ENCODE assay signal across 8 mouse cellular contexts in the genomic region with DNA sequence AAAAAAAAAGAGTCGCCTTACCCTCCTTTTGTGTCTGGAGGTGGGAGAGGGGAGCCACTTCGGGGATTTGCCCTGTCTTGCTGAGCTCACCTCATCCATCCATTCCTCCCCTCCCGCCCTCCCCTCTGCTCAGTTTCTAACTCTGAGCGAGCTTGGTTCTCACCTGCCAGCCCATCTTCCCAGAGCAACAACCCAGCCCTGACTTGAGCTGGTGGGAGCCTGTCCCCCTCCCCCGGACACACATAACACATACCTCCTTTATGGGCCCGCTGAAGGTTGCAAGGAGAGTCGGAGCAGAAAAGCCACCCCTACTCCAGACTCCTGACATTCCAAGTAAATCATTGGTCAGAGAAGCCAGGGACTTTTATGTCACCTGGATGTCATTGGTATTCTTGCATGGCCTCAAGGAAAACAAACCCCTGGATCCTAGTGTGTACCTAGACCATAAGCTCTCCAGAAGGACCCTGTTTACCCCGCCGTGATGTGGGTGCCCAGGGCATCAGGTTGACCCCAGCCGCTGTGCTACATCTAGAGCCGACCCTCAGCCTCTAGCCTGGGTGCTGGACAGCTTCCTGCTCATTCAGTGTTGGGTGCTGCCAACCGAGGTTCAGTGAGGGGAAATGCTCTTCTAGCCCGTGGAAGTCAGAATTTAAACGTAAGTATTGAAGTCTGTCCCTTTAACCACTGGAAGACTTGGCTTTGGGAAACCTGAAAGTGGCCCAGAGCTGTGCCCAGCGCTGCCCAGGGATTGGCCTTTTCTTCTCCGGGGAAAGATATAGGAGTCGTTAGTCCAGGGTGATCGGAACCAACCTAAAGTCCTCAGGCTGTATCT. TPM values are rescaled to one million over a fixed set of nuclear protein-coding genes. Genes with fewer than 3 reads are reported as not detected.
DNase-seq lines count a peak whose midpoint lies in the region; ATAC-seq lines count a peak whose summit lies in the region.

No protein-coding gene starts in this region.

- peak overlapping the region; percentile 49 for H3K4me2 ChIP-seq in heart, embryonic 16.5 days (ENCODE audit: low read depth, low read length)
- H3K4me2 ChIP-seq in embryonic facial prominence, embryonic 12.5 days (replicated peaks): peak overlapping the region; percentile 38
- peak overlapping the region; percentile 41 for H3K4me2 ChIP-seq in hindbrain, embryonic 15.5 days
- peak overlapping the region; percentile 32 for H3K4me2 ChIP-seq in midbrain, embryonic 11.5 days

- intact Hi-C loops in heart, postnatal 36 days (cut with DNase I): loop anchor here (1.0 to 5.0 kb wide), 4 partner anchors 71 to 264 kb away; a partner anchor contains a TSS

- no peaks in the 10 kb centered on the region for H3K36me3 ChIP-seq in heart, embryonic 16.5 days (ENCODE audit: control insufficient read depth, insufficient read depth)
- no peaks in the 10 kb centered on the region for H3K36me3 ChIP-seq in embryonic facial prominence, embryonic 12.5 days
- H3K36me3 ChIP-seq in hindbrain, embryonic 15.5 days: no peaks in the 10 kb centered on the region
- no peaks in the 10 kb centered on the region for H3K36me3 ChIP-seq in midbrain, embryonic 11.5 days (ENCODE audit: control insufficient read depth, insufficient read depth, low read length)

- 0 out of 2 replicates have a peak, but pooled peaks have one; percentile 5 for ATAC-seq in heart, embryonic 16.5 days (replicated peaks; ENCODE audit: extremely low read depth, insufficient read depth, low FRiP score)
- ATAC-seq in embryonic facial prominence, embryonic 12.5 days (ENCODE audit: insufficient number of reproducible peaks, insufficient read depth, low FRiP score, low TSS enrichment): peak; percentile 44
- peak; percentile 43 for ATAC-seq in hindbrain, embryonic 15.5 days (ENCODE audit: low FRiP score, low read depth)
- peak; percentile 26 for ATAC-seq in midbrain, embryonic 11.5 days (ENCODE audit: low FRiP score)

- WGBS in heart, embryonic 16.5 days: 18% methylated on average over 18 of the region's 18 CpGs
- WGBS in embryonic facial prominence, embryonic 12.5 days: 6% methylated on average over 18 of the region's 18 CpGs
- 8% methylated on average over 17 of the region's 18 CpGs for WGBS in hindbrain, embryonic 15.5 days
- 4% methylated on average over 18 of the region's 18 CpGs for WGBS in midbrain, embryonic 11.5 days

- H3K27ac ChIP-seq in heart, embryonic 16.5 days (ENCODE audit: low read length): no peak overlapping the region
- H3K27ac ChIP-seq in embryonic facial prominence, embryonic 12.5 days: peak overlapping the region; percentile 85
- no peak overlapping the region for H3K27ac ChIP-seq in hindbrain, embryonic 15.5 days (replicated peaks)
- peak overlapping the region; percentile 59; the same call in 1 of the 2 replicates for H3K27ac ChIP-seq in midbrain, embryonic 11.5 days (ENCODE audit: low read depth, low read length)

- no peak for DNase-seq in heart, postnatal 36 days
- peak; percentile 92 for DNase-seq in midbrain, embryonic 11.5 days (ENCODE audit: low spot score, missing footprints)
- no peak for DNase-seq in adrenal gland, postnatal 14 days
- DNase-seq in urinary bladder, postnatal 4 days (ENCODE audit: low spot score in 2 of 2): no peak
- no peak for DNase-seq in cerebellum, postnatal 4 days (ENCODE audit: low spot score in 2 of 2)

- peak overlapping the region; percentile 26; the same call in 1 of the 2 replicates for H3K4me3 ChIP-seq in heart, embryonic 16.5 days (ENCODE audit: low read length)
- H3K4me3 ChIP-seq in embryonic facial prominence, embryonic 12.5 days: no peak overlapping the region
- H3K4me3 ChIP-seq in hindbrain, embryonic 15.5 days: no peak overlapping the region
- no peak overlapping the region for H3K4me3 ChIP-seq in midbrain, embryonic 11.5 days (ENCODE audit: low read depth, low read length)

- H3K4me1 ChIP-seq in heart, embryonic 16.5 days (ENCODE audit: control insufficient read depth, insufficient read depth, low read length): peaks cover 21% of the 10 kb centered on the region
- H3K4me1 ChIP-seq in embryonic facial prominence, embryonic 12.5 days: peaks cover 42% of the 10 kb centered on the region
- peaks cover 34% of the 10 kb centered on the region for H3K4me1 ChIP-seq in hindbrain, embryonic 15.5 days (replicated peaks)
- peaks cover 29% of the 10 kb centered on the region for H3K4me1 ChIP-seq in midbrain, embryonic 11.5 days (ENCODE audit: control insufficient read depth, insufficient read depth, low read length)

- H3K9ac ChIP-seq in heart, embryonic 16.5 days (ENCODE audit: low read length): peak overlapping the region; percentile 58
- H3K9ac ChIP-seq in embryonic facial prominence, embryonic 12.5 days: no peak overlapping the region
- H3K9ac ChIP-seq in hindbrain, embryonic 15.5 days: no peak overlapping the region; the same call in 1 of the 2 replicates
- peak overlapping the region; percentile 22; the same call in 1 of the 2 replicates for H3K9ac ChIP-seq in midbrain, embryonic 11.5 days (ENCODE audit: low read length)

- no peaks in the 10 kb centered on the region for H3K27me3 ChIP-seq in heart, embryonic 16.5 days (ENCODE audit: control insufficient read depth, insufficient read depth, low read length)
- H3K27me3 ChIP-seq in embryonic facial prominence, embryonic 12.5 days: no peaks in the 10 kb centered on the region
- H3K27me3 ChIP-seq in hindbrain, embryonic 15.5 days: peaks cover 7% of the 10 kb centered on the region; the same call in 1 of the 2 replicates
- no peaks in the 10 kb centered on the region for H3K27me3 ChIP-seq in midbrain, embryonic 11.5 days (ENCODE audit: control insufficient read depth, insufficient read depth, low read length)

- H3K9me3 ChIP-seq in heart, embryonic 16.5 days (replicated peaks; ENCODE audit: control insufficient read depth, low read length): no peaks in the 10 kb centered on the region
- no peaks in the 10 kb centered on the region for H3K9me3 ChIP-seq in embryonic facial prominence, embryonic 12.5 days
- no peaks in the 10 kb centered on the region for H3K9me3 ChIP-seq in hindbrain, embryonic 15.5 days
- no peaks in the 10 kb centered on the region for H3K9me3 ChIP-seq in midbrain, embryonic 11.5 days (ENCODE audit: control insufficient read depth, low read length)

RNA-seq across cellular contexts. Expression of a gene that starts 8.0 kb away (rescaled TPM):
- polyA plus RNA-seq in heart, embryonic 16.5 days (2015; fragmentation: Nextera tagmentation; extraction: Ambion mirVana): 476 and 565 TPM in 2 replicates
- 100 to 1,000 TPM; 281 to 289 TPM for total RNA-seq in heart, postnatal 36 days (2021)
- polyA plus RNA-seq in embryonic facial prominence, embryonic 12.5 days (2016; fragmentation: Nextera tagmentation; extraction: Ambion mirVana): 878 and 882 TPM in 2 replicates
- polyA plus RNA-seq in hindbrain, embryonic 15.5 days (2015; fragmentation: Nextera tagmentation; extraction: Ambion mirVana): 620 and 631 TPM in 2 replicates
- polyA plus RNA-seq in midbrain, embryonic 11.5 days (2014; fragmentation: Nextera tagmentation; extraction: Ambion mirVana): 867 and 874 TPM in 2 replicates
- 490 and 599 TPM in 2 replicates for total RNA-seq in adrenal gland, postnatal 14 days (2021)

RNA-seq across cellular contexts. Expression of a gene that starts 16.9 kb away (rescaled TPM):
- 27.5 and 27.8 TPM in 2 replicates for polyA plus RNA-seq in heart, embryonic 16.5 days (2015; fragmentation: Nextera tagmentation; extraction: Ambion mirVana)
- total RNA-seq in heart, postnatal 36 days (2021): 10 to 100 TPM; 24.9 to 27.0 TPM
- polyA plus RNA-seq in embryonic facial prominence, embryonic 12.5 days (2016; fragmentation: Nextera tagmentation; extraction: Ambion mirVana): 49.0 and 49.1 TPM in 2 replicates
- polyA plus RNA-seq in hindbrain, embryonic 15.5 days (2015; fragmentation: Nextera tagmentation; extraction: Ambion mirVana): 22.9 and 24.9 TPM in 2 replicates
- polyA plus RNA-seq in midbrain, embryonic 11.5 days (2014; fragmentation: Nextera tagmentation; extraction: Ambion mirVana): 29.9 and 30.4 TPM in 2 replicates
- 14.2 and 20.2 TPM in 2 replicates for total RNA-seq in adrenal gland, postnatal 14 days (2021)

RNA-seq across cellular contexts. Expression of a gene that starts 26.0 kb away (rescaled TPM):
- 10.0 and 10.7 TPM in 2 replicates for polyA plus RNA-seq in heart, embryonic 16.5 days (2015; fragmentation: Nextera tagmentation; extraction: Ambion mirVana)
- total RNA-seq in heart, postnatal 36 days (2021): 1 to 10 TPM; 7.2 to 8.3 TPM
- polyA plus RNA-seq in embryonic facial prominence, embryonic 12.5 days (2016; fragmentation: Nextera tagmentation; extraction: Ambion mirVana): 12.5 and 14.0 TPM in 2 replicates
- 9.2 and 11.3 TPM in 2 replicates for polyA plus RNA-seq in hindbrain, embryonic 15.5 days (2015; fragmentation: Nextera tagmentation; extraction: Ambion mirVana)
- polyA plus RNA-seq in midbrain, embryonic 11.5 days (2014; fragmentation: Nextera tagmentation; extraction: Ambion mirVana): 3.9 and 4.5 TPM in 2 replicates
- 23.6 and 33.1 TPM in 2 replicates for total RNA-seq in adrenal gland, postnatal 14 days (2021)

RNA-seq across cellular contexts. Expression of a gene that starts 26.2 kb away (rescaled TPM):
- 60.5 and 61.0 TPM in 2 replicates for polyA plus RNA-seq in heart, embryonic 16.5 days (2015; fragmentation: Nextera tagmentation; extraction: Ambion mirVana)
- total RNA-seq in heart, postnatal 36 days (2021): 10 to 100 TPM; 20.9 to 25.1 TPM
- polyA plus RNA-seq in embryonic facial prominence, embryonic 12.5 days (2016; fragmentation: Nextera tagmentation; extraction: Ambion mirVana): 58.5 and 61.3 TPM in 2 replicates
- polyA plus RNA-seq in hindbrain, embryonic 15.5 days (2015; fragmentation: Nextera tagmentation; extraction: Ambion mirVana): 77.0 and 80.7 TPM in 2 replicates
- 30.8 and 34.5 TPM in 2 replicates for polyA plus RNA-seq in midbrain, embryonic 11.5 days (2014; fragmentation: Nextera tagmentation; extraction: Ambion mirVana)
- 17.1 and 18.4 TPM in 2 replicates for total RNA-seq in adrenal gland, postnatal 14 days (2021)

RNA-seq across cellular contexts. Expression of a gene that starts 31.8 kb away (rescaled TPM):
- polyA plus RNA-seq in heart, embryonic 16.5 days (2015; fragmentation: Nextera tagmentation; extraction: Ambion mirVana): 64.8 and 69.9 TPM in 2 replicates
- total RNA-seq in heart, postnatal 36 days (2021): 10 to 100 TPM; 72.8 to 73.4 TPM
- 213 and 222 TPM in 2 replicates for polyA plus RNA-seq in embryonic facial prominence, embryonic 12.5 days (2016; fragmentation: Nextera tagmentation; extraction: Ambion mirVana)
- polyA plus RNA-seq in hindbrain, embryonic 15.5 days (2015; fragmentation: Nextera tagmentation; extraction: Ambion mirVana): 246 and 264 TPM in 2 replicates
- polyA plus RNA-seq in midbrain, embryonic 11.5 days (2014; fragmentation: Nextera tagmentation; extraction: Ambion mirVana): 219 and 256 TPM in 2 replicates
- total RNA-seq in adrenal gland, postnatal 14 days (2021): 24.3 and 32.2 TPM in 2 replicates

Comparison
In these comparisons a context has a peak if more than half of its experiments do, and no peak if none do; other contexts are left out.
1. H3K27ac ChIP-seq: peak in embryonic facial prominence, embryonic 12.5 days (single experiment) and midbrain, embryonic 11.5 days (single experiment); none in heart, embryonic 16.5 days (single experiment) and hindbrain, embryonic 15.5 days (single experiment).
2. H3K9ac ChIP-seq: peak in heart, embryonic 16.5 days (single experiment) and midbrain, embryonic 11.5 days (single experiment); none in embryonic facial prominence, embryonic 12.5 days (single experiment) and hindbrain, embryonic 15.5 days (single experiment).
3. Peak in every context shown above with its lines, with median percentiles within 50 percentile points of each other: ATAC-seq and H3K4me2 ChIP-seq.